Mouse (Mus musculus): ENCODE data around the gene Stx1a. TPM values are rescaled to one million over a fixed set of nuclear protein-coding genes. Genes with fewer than 3 reads are reported as not detected.

Stx1a gene
- 6.5 TPM for polyA plus RNA-seq (2014; fragmentation: Illumina TruSeq; extraction: RNeasy Lipid Tissue Mini Kit (QIAGEN cat#74804); ENCODE audit: low read depth, low replicate concordance)

DNA sequence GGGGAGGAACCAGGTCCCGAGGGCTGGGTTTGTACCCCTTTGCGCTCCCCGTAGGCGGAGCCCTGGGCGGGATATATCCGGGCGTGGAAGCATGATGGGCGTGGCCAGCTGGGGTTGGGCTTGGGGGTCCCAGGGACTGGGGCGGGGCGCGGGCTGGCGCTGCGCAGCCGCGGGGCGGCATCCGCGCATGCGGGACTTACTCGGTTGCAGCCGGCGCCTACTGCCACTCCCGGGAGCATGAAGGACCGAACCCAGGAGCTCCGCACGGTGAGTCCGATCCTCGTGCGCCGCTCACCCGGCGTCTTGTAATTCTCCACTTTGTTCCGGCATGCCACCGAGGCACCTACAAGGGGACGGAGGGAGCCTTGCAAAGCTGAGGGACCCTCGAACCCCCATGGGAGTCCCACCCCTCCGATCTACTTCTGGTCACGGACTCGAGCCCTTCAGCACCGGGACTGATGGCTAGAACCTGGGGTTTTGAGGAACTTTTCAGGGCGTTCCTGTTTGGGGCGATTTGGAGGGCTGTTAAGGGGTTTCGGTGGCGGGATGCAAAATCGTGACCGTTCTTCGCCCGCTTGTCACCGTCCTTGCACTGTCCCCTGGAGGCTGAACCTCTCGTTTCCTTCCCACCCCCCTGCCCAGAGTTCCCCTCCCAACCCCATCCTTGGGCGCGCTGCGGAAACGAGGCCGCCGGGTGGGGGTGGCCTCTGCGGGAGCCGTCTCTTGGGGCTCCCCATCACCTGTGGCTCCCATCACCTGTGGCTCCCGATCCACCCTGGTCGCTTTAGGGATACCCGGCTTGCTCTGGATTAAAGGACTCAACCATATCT, at the start of gene Stx1a:
Stx1a (plus strand) TSS at position 139 of the 830 bp plus-strand sequence.

DNA sequence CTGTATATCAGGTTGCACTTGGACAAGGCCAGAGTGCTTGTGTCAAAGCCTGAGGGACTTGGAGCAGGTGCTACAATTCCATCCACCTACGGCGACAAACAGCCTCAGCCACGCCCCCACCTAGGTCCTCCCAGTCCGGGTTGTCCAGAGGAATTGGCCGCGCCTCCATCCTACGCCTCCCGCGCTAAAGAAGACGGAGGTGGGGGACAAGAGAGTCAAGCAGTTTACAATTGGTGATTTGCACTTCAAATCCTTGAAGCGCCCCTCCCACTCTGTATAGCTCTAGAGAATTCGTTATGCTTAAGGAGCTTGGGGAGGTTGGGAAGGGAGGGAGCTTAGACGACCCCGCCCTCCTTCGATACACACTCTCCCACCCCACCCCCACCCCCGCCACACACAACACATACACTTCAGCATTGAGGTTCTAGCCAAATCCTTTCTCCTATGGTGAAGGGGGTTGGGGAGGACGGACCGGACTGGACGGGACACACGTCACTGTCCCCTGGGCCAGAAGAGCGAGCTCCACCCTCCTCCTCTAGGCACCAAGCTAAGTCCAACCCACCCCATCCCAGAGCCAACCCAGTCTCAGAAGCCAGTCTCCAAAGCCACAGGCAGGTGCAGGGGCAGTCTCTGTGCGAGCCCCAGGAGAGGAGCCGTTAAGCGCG, 37.5 kb upstream of the Stx1a start, which contains the start of gene Cldn3:
Cldn3 (plus strand) TSS at position 582 of the 665 bp plus-strand sequence.

DNA sequence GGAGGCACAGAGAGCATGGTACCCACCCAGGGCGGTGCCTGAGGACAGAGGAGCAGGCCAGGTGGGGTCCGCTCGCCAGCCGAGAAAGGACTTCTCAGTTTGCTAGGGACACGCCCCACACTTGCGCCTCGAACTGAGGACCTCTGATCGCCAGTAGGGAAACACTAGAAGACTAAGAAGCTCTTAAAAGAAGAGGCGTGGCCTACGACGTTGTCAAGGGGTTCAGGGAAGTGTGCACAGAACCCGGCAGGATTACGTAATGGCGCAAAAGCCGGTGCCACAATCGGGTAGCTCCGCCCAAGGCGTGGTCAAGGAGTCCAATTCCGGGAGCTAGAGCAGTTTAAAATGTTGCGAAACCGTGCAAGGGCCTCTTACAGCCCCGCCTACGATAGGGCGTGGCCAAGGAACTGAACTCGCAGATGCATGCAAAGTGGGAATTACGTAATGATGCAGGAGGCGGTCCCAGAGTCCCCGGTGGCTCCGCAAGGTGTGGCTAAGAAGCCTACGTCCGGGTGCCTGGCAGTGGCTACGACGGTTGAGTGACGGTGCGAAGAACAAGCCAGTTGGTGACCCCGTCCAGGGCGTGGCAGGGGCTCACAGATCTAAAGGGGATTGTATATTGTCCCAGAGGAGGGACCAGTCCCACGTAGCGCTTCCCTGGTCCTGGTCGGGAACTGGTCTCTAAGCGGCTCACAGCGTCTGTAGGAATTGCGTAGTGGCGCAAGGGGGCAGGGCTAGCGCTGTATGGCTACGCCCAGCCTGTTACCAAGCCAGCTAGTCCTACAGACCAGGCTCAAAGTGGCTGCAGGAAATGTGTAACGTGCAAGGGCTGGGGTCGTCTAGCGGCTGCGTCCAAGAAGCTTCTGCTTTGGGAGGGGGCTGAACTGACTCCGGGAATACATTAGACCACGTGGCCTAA, 14.4 kb upstream of the Stx1a start, which contains the start of gene Abhd11:
Abhd11 (plus strand) TSS at position 482 of the 919 bp plus-strand sequence.

DNA sequence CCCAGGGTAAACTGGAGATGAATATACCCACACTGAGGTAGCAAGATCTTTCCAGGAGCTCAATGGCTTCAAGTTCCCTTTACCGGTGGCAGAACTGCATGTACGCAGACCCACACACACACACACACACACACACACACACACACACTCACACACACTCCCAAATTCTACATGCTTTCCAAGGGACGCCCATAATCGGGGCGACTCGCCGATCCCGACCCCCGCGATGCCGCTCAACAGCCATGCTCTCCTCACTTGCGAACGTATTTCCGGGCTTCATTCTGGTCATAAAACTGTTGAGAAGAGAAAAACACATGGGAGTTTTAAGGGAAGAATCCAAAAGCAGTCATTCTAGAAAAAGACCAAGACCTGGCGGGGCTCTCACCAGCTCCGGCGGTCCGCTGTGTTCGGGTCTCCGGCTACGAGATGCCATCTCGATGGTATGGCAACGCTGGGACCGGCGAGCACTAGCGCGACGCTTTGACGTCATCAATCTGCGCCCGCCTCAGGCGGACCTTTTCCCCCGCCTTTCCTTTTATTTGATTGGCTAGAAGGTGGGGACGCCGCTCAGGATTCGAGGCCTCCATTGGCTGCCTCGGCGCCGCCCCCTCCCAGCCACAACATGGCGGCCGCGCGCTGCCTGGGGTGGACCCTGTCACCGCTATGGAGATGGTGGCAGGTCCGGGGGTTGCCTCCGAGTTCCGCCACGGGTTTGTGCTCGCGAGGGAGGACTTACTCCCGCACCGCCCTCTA, 40.5 kb downstream of the Stx1a start, which contains the start of gene Dnajc30:
Dnajc30 (plus strand) TSS at position 574 of the 753 bp plus-strand sequence.

DNA sequence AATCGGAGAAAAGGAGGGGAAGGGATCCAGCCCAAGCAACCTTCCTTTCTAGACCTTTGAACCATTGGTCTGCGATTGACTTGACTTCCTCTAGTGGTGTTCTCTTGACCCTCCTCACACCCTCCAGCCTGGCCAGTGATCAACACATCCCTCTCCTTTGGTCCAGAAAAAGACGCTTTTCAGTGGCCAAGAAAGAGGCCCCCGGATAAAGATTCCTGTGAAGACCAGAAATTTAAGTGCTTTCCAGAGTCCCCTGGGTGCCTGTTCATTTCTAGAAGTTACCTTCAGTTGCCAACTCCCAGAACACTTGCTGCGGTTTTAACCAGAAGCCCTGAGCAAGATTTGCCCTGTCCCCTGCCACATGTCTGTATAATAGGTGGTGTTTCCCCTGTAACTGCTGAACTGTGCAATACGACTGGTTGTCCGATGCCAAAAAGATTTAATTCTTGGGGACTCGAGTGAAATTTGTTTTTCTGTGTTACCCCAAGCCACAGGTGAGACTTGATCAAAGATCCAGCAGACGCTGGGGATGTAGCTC, 41.7 kb downstream of the Stx1a start, which contains the start of gene Bud23:
Bud23 (minus strand) TSS at position 51 of the 538 bp plus-strand sequence.

DNA sequence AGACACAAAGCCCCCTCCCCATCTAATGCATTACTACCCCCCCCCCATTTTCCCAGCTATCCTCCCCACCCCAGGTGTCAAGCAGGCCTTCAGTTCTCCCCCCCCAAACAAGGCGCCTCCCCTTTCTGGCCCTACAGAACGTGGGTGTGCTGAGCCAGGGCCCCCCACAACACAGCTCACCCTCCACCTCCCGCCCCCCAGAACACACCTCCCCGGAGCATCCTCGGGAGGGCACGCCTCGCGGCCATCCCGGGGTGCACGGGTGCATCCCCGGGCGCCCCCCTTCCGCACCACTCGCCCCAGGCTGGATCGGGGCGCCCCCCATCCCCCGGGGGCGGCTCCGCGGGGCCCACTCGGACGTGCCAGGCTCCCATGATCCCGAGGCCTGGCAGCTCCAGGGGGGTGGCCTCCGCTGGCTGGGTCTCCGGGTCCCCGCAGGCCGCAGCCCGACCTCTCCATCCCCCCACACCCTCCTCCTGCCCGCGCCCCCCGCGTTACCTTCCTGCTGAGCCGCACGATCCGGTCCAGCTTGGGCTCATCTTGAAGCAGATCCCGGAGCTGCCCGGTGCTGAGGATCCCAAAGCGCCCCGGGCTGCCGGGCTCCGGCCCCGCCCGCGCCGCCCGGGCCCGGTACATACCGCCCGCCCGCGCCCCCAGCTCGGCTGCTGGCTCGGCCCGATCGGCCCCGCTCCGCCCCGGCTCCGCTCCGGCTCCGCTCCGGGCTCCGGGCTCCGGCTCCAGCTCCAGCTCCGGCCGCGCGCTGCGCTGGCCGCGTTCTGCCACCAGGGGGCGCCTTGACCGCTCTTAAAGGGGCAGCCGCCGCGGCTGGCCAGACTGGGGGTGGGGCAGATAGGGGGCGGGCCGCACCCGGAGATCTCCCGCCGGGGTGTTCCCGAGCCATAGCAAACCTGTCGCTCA, 54.5 kb downstream of the Stx1a start, which contains the start of gene Vps37d:
Vps37d (minus strand) TSS at position 703 of the 918 bp plus-strand sequence.

DNA sequence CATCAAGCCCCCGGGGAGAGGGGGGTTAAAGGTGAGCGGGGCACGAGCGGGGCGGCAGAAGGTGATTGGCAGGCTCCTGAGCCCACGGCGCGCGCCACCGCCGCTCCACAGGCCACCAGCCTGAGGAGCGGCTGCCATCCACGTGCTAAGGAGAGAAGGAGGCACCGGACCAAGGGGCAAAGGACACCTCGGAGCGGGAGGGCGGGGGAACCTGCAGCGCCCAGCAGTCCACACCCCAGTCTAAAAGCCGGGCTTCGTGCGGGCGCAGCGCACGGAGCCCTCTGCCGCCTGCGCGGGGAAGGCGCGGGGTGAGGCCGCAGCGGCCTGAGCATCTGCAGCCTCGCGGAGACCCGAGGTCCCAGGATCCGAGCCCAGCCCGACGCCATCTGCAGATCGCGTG, 66.4 kb downstream of the Stx1a start, which contains the start of gene Mlxipl:
Mlxipl (plus strand) TSS at position 238 of the 400 bp plus-strand sequence.

Other genes starting within 250 kb of the Stx1a start
- 2.6 TPM for gene Tmem270, start 116.7 kb upstream of the Stx1a start, polyA plus RNA-seq (2014; fragmentation: Illumina TruSeq; extraction: RNeasy Lipid Tissue Mini Kit (QIAGEN cat#74804); ENCODE audit: low read depth, low replicate concordance)
- not detected for gene Cldn13, start 108.0 kb upstream of the Stx1a start, polyA plus RNA-seq (2014; fragmentation: Illumina TruSeq; extraction: RNeasy Lipid Tissue Mini Kit (QIAGEN cat#74804); ENCODE audit: low read depth, low replicate concordance)
- 47.4 TPM for gene Mettl27, start 91.1 kb upstream of the Stx1a start, polyA plus RNA-seq (2014; fragmentation: Illumina TruSeq; extraction: RNeasy Lipid Tissue Mini Kit (QIAGEN cat#74804); ENCODE audit: low read depth, low replicate concordance)
- gene Cldn4, start 76.5 kb upstream of the Stx1a start, polyA plus RNA-seq (2014; fragmentation: Illumina TruSeq; extraction: RNeasy Lipid Tissue Mini Kit (QIAGEN cat#74804); ENCODE audit: low read depth, low replicate concordance) = 70.5 TPM
- 215 TPM for gene Cldn3, start 37.3 kb upstream of the Stx1a start, polyA plus RNA-seq (2014; fragmentation: Illumina TruSeq; extraction: RNeasy Lipid Tissue Mini Kit (QIAGEN cat#74804); ENCODE audit: low read depth, low replicate concordance)
- gene Abhd11, start 14.3 kb upstream of the Stx1a start, polyA plus RNA-seq (2014; fragmentation: Illumina TruSeq; extraction: RNeasy Lipid Tissue Mini Kit (QIAGEN cat#74804); ENCODE audit: low read depth, low replicate concordance) = 62.8 TPM
- gene Dnajc30, start 40.7 kb downstream of the Stx1a start, polyA plus RNA-seq (2014; fragmentation: Illumina TruSeq; extraction: RNeasy Lipid Tissue Mini Kit (QIAGEN cat#74804); ENCODE audit: low read depth, low replicate concordance) = 20.7 TPM
- gene Bud23, start 41.5 kb downstream of the Stx1a start, polyA plus RNA-seq (2014; fragmentation: Illumina TruSeq; extraction: RNeasy Lipid Tissue Mini Kit (QIAGEN cat#74804); ENCODE audit: low read depth, low replicate concordance) = 38.7 TPM
- gene Vps37d, start 54.8 kb downstream of the Stx1a start, polyA plus RNA-seq (2014; fragmentation: Illumina TruSeq; extraction: RNeasy Lipid Tissue Mini Kit (QIAGEN cat#74804); ENCODE audit: low read depth, low replicate concordance) = 9.1 TPM
- 57.7 TPM for gene Mlxipl, start 66.4 kb downstream of the Stx1a start, polyA plus RNA-seq (2014; fragmentation: Illumina TruSeq; extraction: RNeasy Lipid Tissue Mini Kit (QIAGEN cat#74804); ENCODE audit: low read depth, low replicate concordance)
- gene Tbl2, start 126.2 kb downstream of the Stx1a start, polyA plus RNA-seq (2014; fragmentation: Illumina TruSeq; extraction: RNeasy Lipid Tissue Mini Kit (QIAGEN cat#74804); ENCODE audit: low read depth, low replicate concordance) = 19.5 TPM
- gene Bcl7b, start 144.8 kb downstream of the Stx1a start, polyA plus RNA-seq (2014; fragmentation: Illumina TruSeq; extraction: RNeasy Lipid Tissue Mini Kit (QIAGEN cat#74804); ENCODE audit: low read depth, low replicate concordance) = 43.9 TPM
- 37.2 TPM for gene Baz1b, start 163.8 kb downstream of the Stx1a start, polyA plus RNA-seq (2014; fragmentation: Illumina TruSeq; extraction: RNeasy Lipid Tissue Mini Kit (QIAGEN cat#74804); ENCODE audit: low read depth, low replicate concordance)
- 0.17 TPM for gene Fzd9, start 227.7 kb downstream of the Stx1a start, polyA plus RNA-seq (2014; fragmentation: Illumina TruSeq; extraction: RNeasy Lipid Tissue Mini Kit (QIAGEN cat#74804); ENCODE audit: low read depth, low replicate concordance)

Measured in adipose tissue, adult 10 weeks (tissue).